9 mouse cellular contexts compared by ENCODE assay signal in the genomic region with DNA sequence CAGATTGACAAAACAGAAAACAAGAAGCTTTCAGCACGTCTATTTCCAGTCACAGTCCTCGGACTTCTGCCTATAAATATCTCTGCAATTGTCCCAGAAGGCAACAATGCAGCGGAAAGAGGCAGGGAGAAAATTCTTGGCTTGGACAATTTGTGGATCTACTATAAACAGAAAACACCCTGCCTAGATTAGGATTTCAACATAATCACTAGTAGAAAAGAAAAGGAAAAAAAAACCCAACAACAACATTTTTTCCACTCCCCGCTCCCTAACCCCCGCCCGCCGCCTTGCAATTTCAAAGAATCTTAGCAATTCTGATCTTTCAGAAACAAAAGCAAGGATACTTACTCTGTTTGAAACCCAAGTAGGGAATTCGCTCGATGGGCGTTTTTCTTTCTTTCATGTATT.
A peak's percentile ranks its signal among the peaks of the same experiment; 100 is the strongest.
DNase-seq lines count a peak whose midpoint lies in the region; ATAC-seq and TF ChIP-seq lines count a peak whose summit lies in the region.
"Had no signal": no experiment of that assay in that cellular context is flagged by ENCODE, and none has a peak within 500 bp of the region (broad histone marks: within the 10 kb centered on the region; RNA-seq: fewer than 3 reads in every experiment).

No protein-coding gene starts in this region.

- ATAC-seq in embryonic facial prominence, embryonic 15.5 days (ENCODE audit: insufficient number of reproducible peaks, low FRiP score, low TSS enrichment, low read depth) = no peak
- peak; percentile 42; the same call in 1 of the 2 replicates for ATAC-seq in heart, postnatal 0 days (ENCODE audit: insufficient read depth, low read depth)
- ATAC-seq in lung, embryonic 15.5 days (ENCODE audit: borderline replicate concordance, extremely low read depth, low FRiP score, low TSS enrichment) = peak; percentile 60; the same call in 1 of the 2 replicates
- ATAC-seq in forebrain, embryonic 13.5 days = no peak

- H3K4me1 ChIP-seq in embryonic facial prominence, embryonic 15.5 days = peaks cover 42% of the 10 kb centered on the region
- peaks cover 81% of the 10 kb centered on the region for H3K4me1 ChIP-seq in heart, postnatal 0 days (ENCODE audit: control insufficient read depth, insufficient read depth)
- peaks cover 68% of the 10 kb centered on the region for H3K4me1 ChIP-seq in lung, embryonic 15.5 days
- 0 out of 2 replicates have a peak, but pooled peaks cover 9% of the 10 kb centered on the region for H3K4me1 ChIP-seq in forebrain, embryonic 13.5 days

- WGBS in embryonic facial prominence, embryonic 15.5 days = 45% methylated on average over 10 of the region's 10 CpGs
- 26% methylated on average over 10 of the region's 10 CpGs for WGBS in heart, postnatal 0 days
- 40% methylated on average over 10 of the region's 10 CpGs for WGBS in lung, embryonic 15.5 days
- WGBS in forebrain, embryonic 13.5 days = 63% methylated on average over 10 of the region's 10 CpGs

- DNase-seq in layer of hippocampus, adult 2 months (ENCODE audit: low spot score in 2 of 2) = no peak
- no peak for DNase-seq in layer of hippocampus, postnatal 10 days (ENCODE audit: low spot score in 2 of 2)
- peak; percentile 79 for DNase-seq in heart, postnatal 0 days (ENCODE audit: low spot score)
- DNase-seq in cerebellum, adult 9-11 months = no peak
- no peak for DNase-seq in layer of hippocampus, adult 9-10 months (ENCODE audit: low spot score)

- H3K27ac ChIP-seq in layer of hippocampus, adult 2 months = peak overlapping the region; percentile 60
- peak overlapping the region; percentile 31 for H3K27ac ChIP-seq in embryonic facial prominence, embryonic 15.5 days (replicated peaks)
- peak overlapping the region; percentile 82 for H3K27ac ChIP-seq in heart, postnatal 0 days (ENCODE audit: low read depth)
- H3K27ac ChIP-seq in lung, embryonic 15.5 days = peak overlapping the region; percentile 80
- H3K27ac ChIP-seq in forebrain, embryonic 13.5 days = no peak overlapping the region
- H3K27ac ChIP-seq: liver, embryonic 14.5 days had no signal

- H3K27me3 ChIP-seq in embryonic facial prominence, embryonic 15.5 days = no peaks in the 10 kb centered on the region
- no peaks in the 10 kb centered on the region for H3K27me3 ChIP-seq in heart, postnatal 0 days (ENCODE audit: control insufficient read depth, insufficient read depth, low read length)
- H3K27me3 ChIP-seq in lung, embryonic 15.5 days = no peaks in the 10 kb centered on the region
- H3K27me3 ChIP-seq in forebrain, embryonic 13.5 days = no peaks in the 10 kb centered on the region

- no peak overlapping the region for H3K4me2 ChIP-seq in embryonic facial prominence, embryonic 15.5 days (replicated peaks)
- H3K4me2 ChIP-seq in heart, postnatal 0 days (ENCODE audit: low read depth, low read length) = peak overlapping the region; percentile 29
- no peak overlapping the region for H3K4me2 ChIP-seq in lung, embryonic 15.5 days
- H3K4me2 ChIP-seq in forebrain, embryonic 13.5 days = no peak overlapping the region

- H3K36me3 ChIP-seq in embryonic facial prominence, embryonic 15.5 days = peaks cover 7% of the 10 kb centered on the region; the same call in 1 of the 2 replicates
- H3K36me3 ChIP-seq in heart, postnatal 0 days (replicated peaks; ENCODE audit: control insufficient read depth, insufficient read depth, low read length) = peaks cover 53% of the 10 kb centered on the region
- H3K36me3 ChIP-seq in lung, embryonic 15.5 days = peaks cover 25% of the 10 kb centered on the region
- no peaks in the 10 kb centered on the region for H3K36me3 ChIP-seq in forebrain, embryonic 13.5 days (ENCODE audit: poor library complexity, severe bottlenecking)

- peak; percentile 67 for TF ChIP-seq EP300 in heart, postnatal 0 days (IDR thresholded peaks at IDR 0.05; ENCODE audit: low read depth)

- TF ChIP-seq CTCF in layer of hippocampus, adult 2 months (conservative IDR thresholded peaks at IDR 0.05) = no peak
- TF ChIP-seq CTCF in heart, postnatal 0 days (IDR thresholded peaks at IDR 0.05; ENCODE audit: low read depth) = no peak

- H3K4me3 ChIP-seq in layer of hippocampus, adult 2 months = no peak overlapping the region
- H3K4me3 ChIP-seq in embryonic facial prominence, embryonic 15.5 days (replicated peaks) = no peak overlapping the region
- no peak overlapping the region for H3K4me3 ChIP-seq in heart, postnatal 0 days (ENCODE audit: low read depth, low read length)
- H3K4me3 ChIP-seq in lung, embryonic 15.5 days = no peak overlapping the region
- H3K4me3 ChIP-seq in forebrain, embryonic 13.5 days = no peak overlapping the region

- no peaks in the 10 kb centered on the region for H3K9me3 ChIP-seq in embryonic facial prominence, embryonic 15.5 days (replicated peaks)
- H3K9me3 ChIP-seq in heart, postnatal 0 days (replicated peaks; ENCODE audit: control insufficient read depth, low read length) = no peaks in the 10 kb centered on the region
- no peaks in the 10 kb centered on the region for H3K9me3 ChIP-seq in lung, embryonic 15.5 days
- no peaks in the 10 kb centered on the region for H3K9me3 ChIP-seq in forebrain, embryonic 13.5 days (replicated peaks)

- no peak overlapping the region for H3K9ac ChIP-seq in embryonic facial prominence, embryonic 15.5 days
- no peak overlapping the region for H3K9ac ChIP-seq in heart, postnatal 0 days (replicated peaks; ENCODE audit: low read depth, low read length)
- no peak overlapping the region for H3K9ac ChIP-seq in lung, embryonic 15.5 days
- no peak overlapping the region for H3K9ac ChIP-seq in forebrain, embryonic 13.5 days
- H3K9ac ChIP-seq: liver, embryonic 14.5 days had no signal

Comparison
In these comparisons a context has a peak if more than half of its experiments do, and no peak if none do; other contexts are left out.
1. ATAC-seq: peak in heart, postnatal 0 days (single experiment) and lung, embryonic 15.5 days (single experiment); none in embryonic facial prominence, embryonic 15.5 days (single experiment) and forebrain, embryonic 13.5 days (single experiment).